ENCODE assay signal across 8 mouse cellular contexts in the genomic region with DNA sequence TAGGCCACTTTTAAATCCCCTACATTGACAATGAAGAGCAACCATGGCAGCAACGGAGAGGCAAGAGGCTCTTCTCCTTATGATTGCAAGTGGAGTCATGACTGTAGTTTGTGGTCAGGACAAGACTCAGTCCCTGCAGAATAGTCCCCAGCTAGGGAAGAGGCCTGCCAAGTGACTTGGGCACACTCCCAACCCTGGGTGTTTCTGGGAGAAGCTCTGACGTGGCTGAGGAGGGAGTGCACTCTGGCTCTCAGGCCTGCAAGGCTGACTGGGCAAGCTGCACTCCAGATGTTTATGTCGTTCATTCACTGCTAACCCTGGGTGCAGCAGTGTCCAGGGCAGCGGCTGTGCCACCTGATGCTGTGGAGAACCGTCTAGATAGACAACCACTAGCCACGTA. TPM values are rescaled to one million over a fixed set of nuclear protein-coding genes. Genes with fewer than 3 reads are reported as not detected.
DNase-seq lines count a peak whose midpoint lies in the region; ATAC-seq and TF ChIP-seq lines count a peak whose summit lies in the region.
"Had no signal": no experiment of that assay in that cellular context is flagged by ENCODE, and none has a peak within 500 bp of the region (broad histone marks: within the 10 kb centered on the region; RNA-seq: fewer than 3 reads in every experiment).

No protein-coding gene starts in this region.

- peak overlapping the region; percentile 79 for H3K27ac ChIP-seq in gastrocnemius, adult 2 months
- no peak overlapping the region for H3K27ac ChIP-seq in forebrain, embryonic 14.5 days (ENCODE audit: low read depth, low read length)

- no peak for ATAC-seq in CD4-positive, CD25-positive, alpha-beta regulatory T cell, adult 4 months
- no peak for ATAC-seq in forebrain, embryonic 14.5 days

- DNase-seq in urinary bladder, adult 2 months (ENCODE audit: low spot score) = peak; percentile 27
- DNase-seq in urinary bladder, postnatal 10 days (ENCODE audit: low spot score) = no peak
- DNase-seq in gastrocnemius, adult 2 months = peak; percentile 93
- DNase-seq in heart, postnatal 4 days = peak; percentile 88
- DNase-seq in left cerebral cortex, adult 18-20 months (ENCODE audit: low spot score in 2 of 2) = no peak
- DNase-seq in forebrain, embryonic 14.5 days (ENCODE audit: low spot score) = no peak
- DNase-seq: cerebellum, adult 9-10 months had no signal

- 0 out of 2 replicates have a peak overlapping the region, but pooled peaks have one; percentile 28 for H3K4me3 ChIP-seq in gastrocnemius, adult 2 months
- H3K4me3 ChIP-seq in forebrain, embryonic 14.5 days (ENCODE audit: low read depth, low read length) = no peak overlapping the region

- H3K4me2 ChIP-seq in forebrain, embryonic 14.5 days (ENCODE audit: low read length) = no peak overlapping the region

- no peaks in the 10 kb centered on the region for H3K27me3 ChIP-seq in forebrain, embryonic 14.5 days (replicated peaks; ENCODE audit: control insufficient read depth, insufficient read depth, low read length)

- WGBS in forebrain, embryonic 14.5 days = 86% methylated on average over 6 of the region's 6 CpGs

- no peak overlapping the region for H3K9ac ChIP-seq in forebrain, embryonic 14.5 days (ENCODE audit: low read length)

- H3K36me3 ChIP-seq in forebrain, embryonic 14.5 days (ENCODE audit: control insufficient read depth, insufficient read depth, low read length) = no peaks in the 10 kb centered on the region

- no peaks in the 10 kb centered on the region for H3K9me3 ChIP-seq in forebrain, embryonic 14.5 days (replicated peaks; ENCODE audit: control insufficient read depth, low read length)

- H3K4me1 ChIP-seq in forebrain, embryonic 14.5 days (ENCODE audit: control insufficient read depth, insufficient read depth, low read length) = no peaks in the 10 kb centered on the region

- intact Hi-C loops in gastrocnemius, adult 2 months (cut with DNase I) = no loop called here

- no peak for TF ChIP-seq CTCF in gastrocnemius, adult 2 months (IDR thresholded peaks at IDR 0.05)

RNA-seq across cellular contexts. Expression of a gene that starts 15.2 kb away (rescaled TPM):
- 1.1 and 3.0 TPM in 2 replicates for polyA plus RNA-seq in urinary bladder, adult 2 months (2012; rRNA removed)
- 1 to 10 TPM; 3.1 to 7.8 TPM for total RNA-seq in gastrocnemius, adult 2 months (2021)
- 10 to 100 TPM in 1 of 2 experiments, 1 to 10 TPM in 1; 7.2 to 10.1 TPM for total RNA-seq in heart, postnatal 4 days (2021)
- 1 to 10 TPM; 3.2 to 3.3 TPM for total RNA-seq in left cerebral cortex, adult 18-20 months (2021)
- polyA plus RNA-seq in CD4-positive, CD25-positive, alpha-beta regulatory T cell, adult 4 months (2017; shearing (Covaris generic)) = under 1 TPM in 1 of 2 experiments, not detected in 1; 0.09 TPM
- polyA plus RNA-seq in forebrain, embryonic 14.5 days (2014; fragmentation: Nextera tagmentation; extraction: Ambion mirVana) = 0.43 and 0.78 TPM in 2 replicates

Comparison
In these comparisons a context has a peak if more than half of its experiments do, and no peak if none do; other contexts are left out.
1. DNase-seq: peak in urinary bladder, adult 2 months (single experiment), gastrocnemius, adult 2 months (single experiment) and heart, postnatal 4 days (single experiment); none in urinary bladder, postnatal 10 days (single experiment), left cerebral cortex, adult 18-20 months (0 of 2) and forebrain, embryonic 14.5 days (single experiment).